Mouse (Mus musculus): ENCODE data around the gene Ispd.

- no peak for TF ChIP-seq CTCF (IDR thresholded peaks at IDR 0.05; ENCODE audit: borderline replicate concordance, insufficient read depth, low read length)
- no peak for TF ChIP-seq POLR2A (IDR thresholded peaks at IDR 0.05; ENCODE audit: low read depth, low read length)
Measured at GRCm38 (mm10) chr12:36531421-36532072, 150.3 kb downstream of the Ispd start.

Measured in embryonic fibroblast, embryonic 13.5 days (primary cell).